21 mouse cellular contexts compared by ENCODE assay signal in the genomic region with DNA sequence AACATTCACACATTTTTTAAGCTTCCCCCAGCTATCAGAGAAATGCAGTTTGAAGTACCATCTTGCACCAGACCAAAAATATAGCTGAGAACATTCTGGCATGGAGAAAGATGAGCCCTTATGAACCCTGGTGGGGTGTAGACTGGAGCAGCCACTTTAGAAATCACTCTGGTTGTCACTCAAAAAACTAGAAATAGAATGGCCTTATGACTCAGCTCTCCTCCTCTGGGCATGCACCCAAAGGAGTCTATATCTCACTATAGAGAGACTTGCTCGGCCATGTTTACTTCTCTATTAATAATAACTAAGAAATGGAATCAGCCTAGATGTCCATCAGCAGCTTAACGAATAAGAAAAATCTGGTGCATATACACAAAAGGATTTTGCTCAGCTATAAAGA.
DNase-seq lines count a peak whose midpoint lies in the region; ATAC-seq and TF ChIP-seq lines count a peak whose summit lies in the region.
"Had no signal": no experiment of that assay in that cellular context is flagged by ENCODE, and none has a peak within 500 bp of the region (broad histone marks: within the 10 kb centered on the region; RNA-seq: fewer than 3 reads in every experiment).

No protein-coding gene starts in this region.

- H3K4me1 ChIP-seq in lung, postnatal 0 days (ENCODE audit: insufficient read depth, low read depth, low read length), result no peaks in the 10 kb centered on the region
- H3K4me1 ChIP-seq in lung, adult 2 months (ENCODE audit: control insufficient read depth, insufficient read depth, low read length), result no peaks in the 10 kb centered on the region
- peaks cover 4% of the 10 kb centered on the region; the same call in 1 of the 2 replicates for H3K4me1 ChIP-seq in heart, embryonic 15.5 days (replicated peaks)
- H3K4me1 ChIP-seq in stomach, embryonic 16.5 days (ENCODE audit: control insufficient read depth, insufficient read depth, low read length), result no peaks in the 10 kb centered on the region
- H3K4me1 ChIP-seq in midbrain, embryonic 10.5 days, result no peaks in the 10 kb centered on the region
- H3K4me1 ChIP-seq: embryonic facial prominence, embryonic 12.5 days; kidney, embryonic 15.5 days; limb, embryonic 12.5 days; liver, embryonic 12.5 days; midbrain, embryonic 12.5 days had no signal

- no peaks in the 10 kb centered on the region for H3K9me3 ChIP-seq in lung, postnatal 0 days (ENCODE audit: low read length)
- H3K9me3 ChIP-seq in heart, embryonic 15.5 days (replicated peaks), result no peaks in the 10 kb centered on the region
- H3K9me3 ChIP-seq in stomach, embryonic 16.5 days (replicated peaks; ENCODE audit: control insufficient read depth, low read length), result no peaks in the 10 kb centered on the region
- H3K9me3 ChIP-seq in midbrain, embryonic 10.5 days (replicated peaks), result no peaks in the 10 kb centered on the region
- H3K9me3 ChIP-seq: embryonic facial prominence, embryonic 12.5 days; kidney, embryonic 15.5 days; limb, embryonic 12.5 days; midbrain, embryonic 12.5 days had no signal

- no peaks in the 10 kb centered on the region for H3K36me3 ChIP-seq in lung, postnatal 0 days (ENCODE audit: insufficient read depth, low read length)
- no peaks in the 10 kb centered on the region for H3K36me3 ChIP-seq in heart, embryonic 15.5 days
- no peaks in the 10 kb centered on the region for H3K36me3 ChIP-seq in stomach, embryonic 16.5 days (ENCODE audit: control insufficient read depth, insufficient read depth, low read length)
- H3K36me3 ChIP-seq in midbrain, embryonic 10.5 days, result no peaks in the 10 kb centered on the region
- H3K36me3 ChIP-seq: embryonic facial prominence, embryonic 12.5 days; kidney, embryonic 15.5 days; limb, embryonic 12.5 days; liver, embryonic 12.5 days; midbrain, embryonic 12.5 days had no signal

- no peak for TF ChIP-seq EP300 in lung, postnatal 0 days (IDR thresholded peaks at IDR 0.05)

- DNase-seq in gastrocnemius, adult 18-20 months (ENCODE audit: low spot score), result peak; percentile 52
- DNase-seq in gastrocnemius, postnatal 4 days (ENCODE audit: low spot score in 2 of 2), result no peak
- peak; percentile 49 for DNase-seq in lung, postnatal 0 days (ENCODE audit: low spot score)
- DNase-seq in lung, adult 2 months, result no peak
- no peak for DNase-seq in cerebellum, postnatal 10 days
- no peak for DNase-seq in midbrain, embryonic 10.5 days (ENCODE audit: low spot score)
- DNase-seq: cerebellum, adult 9-10 months; kidney, postnatal 4 days; lung, embryonic 14.5 days; thymus, adult 18-20 months had no signal

- H3K27me3 ChIP-seq in lung, postnatal 0 days (replicated peaks; ENCODE audit: insufficient read depth, low read length), result no peaks in the 10 kb centered on the region
- H3K27me3 ChIP-seq in heart, embryonic 15.5 days, result no peaks in the 10 kb centered on the region
- H3K27me3 ChIP-seq in stomach, embryonic 16.5 days (ENCODE audit: control insufficient read depth, insufficient read depth, low read length), result no peaks in the 10 kb centered on the region
- H3K27me3 ChIP-seq in midbrain, embryonic 10.5 days (ENCODE audit: low read depth, poor library complexity, severe bottlenecking), result no peaks in the 10 kb centered on the region
- H3K27me3 ChIP-seq: CH12.LX; embryonic facial prominence, embryonic 12.5 days; kidney, embryonic 15.5 days; limb, embryonic 12.5 days; liver, embryonic 12.5 days; midbrain, embryonic 12.5 days had no signal

- H3K27ac ChIP-seq in lung, postnatal 0 days (ENCODE audit: low read length), result no peak overlapping the region
- peak overlapping the region; percentile 73 for H3K27ac ChIP-seq in heart, embryonic 15.5 days
- H3K27ac ChIP-seq in stomach, embryonic 16.5 days (ENCODE audit: low read length), result no peak overlapping the region
- no peak overlapping the region for H3K27ac ChIP-seq in midbrain, embryonic 10.5 days (replicated peaks)
- H3K27ac ChIP-seq: embryonic facial prominence, embryonic 12.5 days; hindbrain, postnatal 0 days; kidney, embryonic 15.5 days; limb, embryonic 12.5 days; liver, embryonic 12.5 days; midbrain, embryonic 12.5 days had no signal

- no peak; the same call in 1 of the 2 replicates for ATAC-seq in lung, postnatal 0 days
- ATAC-seq in heart, embryonic 15.5 days (replicated peaks; ENCODE audit: insufficient number of reproducible peaks, insufficient read depth, low FRiP score, low read depth), result peak; percentile 86
- ATAC-seq in stomach, embryonic 16.5 days (ENCODE audit: insufficient read depth, low FRiP score), result 0 out of 2 replicates have a peak, but pooled peaks have one; percentile 58
- ATAC-seq: forebrain, embryonic 16.5 days; hindbrain, postnatal 0 days; intestine, postnatal 0 days; liver, embryonic 12.5 days had no signal

- TF ChIP-seq CTCF in lung, postnatal 0 days (IDR thresholded peaks at IDR 0.05), result no peak
- no peak for TF ChIP-seq CTCF in lung, adult 2 months (IDR thresholded peaks at IDR 0.05; ENCODE audit: insufficient read depth, low read length)

- no peak overlapping the region for H3K9ac ChIP-seq in lung, postnatal 0 days (replicated peaks; ENCODE audit: low read depth)
- no peak overlapping the region for H3K9ac ChIP-seq in heart, embryonic 15.5 days
- no peak overlapping the region for H3K9ac ChIP-seq in stomach, embryonic 16.5 days (ENCODE audit: low read length)
- H3K9ac ChIP-seq: embryonic facial prominence, embryonic 12.5 days; kidney, embryonic 15.5 days; limb, embryonic 12.5 days; liver, embryonic 12.5 days; lung, embryonic 14.5 days; midbrain, embryonic 12.5 days had no signal

- WGBS in lung, postnatal 0 days, result 34% methylated on average over 2 of the region's 2 CpGs
- WGBS in lung, adult 2 months, result 52% methylated on average over 2 of the region's 2 CpGs
- WGBS in heart, embryonic 15.5 days, result 29% methylated on average over 2 of the region's 2 CpGs
- WGBS in stomach, embryonic 16.5 days, result 32% methylated on average over 2 of the region's 2 CpGs
- WGBS in midbrain, embryonic 10.5 days, result 92% methylated on average over 2 of the region's 2 CpGs

- no peak for TF ChIP-seq POLR2A in lung, adult 2 months (IDR thresholded peaks at IDR 0.05; ENCODE audit: borderline replicate concordance, extremely low read depth, low read depth, low read length)

- no peak overlapping the region for H3K4me2 ChIP-seq in lung, postnatal 0 days (replicated peaks; ENCODE audit: low read depth, low read length)
- H3K4me2 ChIP-seq in heart, embryonic 15.5 days, result no peak overlapping the region
- no peak overlapping the region for H3K4me2 ChIP-seq in stomach, embryonic 16.5 days (ENCODE audit: low read depth, low read length)
- H3K4me2 ChIP-seq: embryonic facial prominence, embryonic 12.5 days; kidney, embryonic 15.5 days; limb, embryonic 12.5 days; liver, embryonic 12.5 days; lung, embryonic 14.5 days; midbrain, embryonic 12.5 days had no signal

- no peak overlapping the region for H3K4me3 ChIP-seq in lung, postnatal 0 days (ENCODE audit: low read depth, low read length)
- no peak overlapping the region for H3K4me3 ChIP-seq in lung, adult 2 months (replicated peaks; ENCODE audit: extremely low read depth, low read depth, low read length)
- no peak overlapping the region for H3K4me3 ChIP-seq in heart, embryonic 15.5 days
- H3K4me3 ChIP-seq in stomach, embryonic 16.5 days (replicated peaks; ENCODE audit: low read length), result no peak overlapping the region
- no peak overlapping the region for H3K4me3 ChIP-seq in midbrain, embryonic 10.5 days
- H3K4me3 ChIP-seq: embryonic facial prominence, embryonic 12.5 days; kidney, embryonic 15.5 days; limb, embryonic 12.5 days; liver, embryonic 12.5 days; midbrain, embryonic 12.5 days had no signal

Comparison
In these comparisons a context has a peak if more than half of its experiments do, and no peak if none do; other contexts are left out.
1. DNase-seq: peak in gastrocnemius, adult 18-20 months (single experiment) and lung, postnatal 0 days (single experiment); none in gastrocnemius, postnatal 4 days (0 of 2), lung, adult 2 months (single experiment), cerebellum, postnatal 10 days (0 of 2) and midbrain, embryonic 10.5 days (single experiment).